Mouse (Mus musculus) brain, embryonic 14.5 days (tissue): ENCODE results near the gene Tstd1.

Source experiments
- CTCF ChIP-seq: fragments of 200-500 bp; IDR thresholded peaks from 2 replicates; pipeline ENCODE4 v1.5.1; 2012; ENCODE audit warnings: inconsistent platforms, mild to moderate bottlenecking, moderate library complexity, borderline replicate concordance; ENCODE audit not compliant: insufficient read depth, insufficient read length; ENCODE audit errors: extremely low read depth
- POLR2A ChIP-seq: fragments of 200-500 bp; IDR thresholded peaks from 2 replicates; pipeline ENCODE4 v1.6.1; 2012; ENCODE audit warnings: mild to moderate bottlenecking, inconsistent platforms, borderline replicate concordance; ENCODE audit not compliant: poor library complexity, insufficient read depth, insufficient read length, severe bottlenecking; ENCODE audit errors: extremely low read depth

GRCm38 (mm10) chr1:171372880-171373279 lies 45.8 kb upstream of the Tstd1 start:
- TF ChIP-seq CTCF: no peak
- TF ChIP-seq POLR2A: no peak
